Mouse (Mus musculus): Measurements from ENCODE around the gene Steap3.

The Steap3 gene

GRCm38 (mm10) chr1:120249842-120250241 is 22.7 kb downstream of the Steap3 start:
- no peak for DNase-seq

- DNase-seq: peak; percentile 13
These were observed 24.3 kb downstream of the Steap3 start for GRCm38 (mm10) chr1:120248156-120248555.

- DNase-seq: no peak
These were observed 25.2 kb downstream of the Steap3 start for GRCm38 (mm10) chr1:120247351-120247750.

GRCm38 (mm10) chr1:120246946-120247345 is 25.6 kb downstream of the Steap3 start:
- no peak for DNase-seq

- peak; percentile 10 for DNase-seq
These were observed 26.8 kb downstream of the Steap3 start for GRCm38 (mm10) chr1:120245661-120246131.

- no peak for DNase-seq
These were observed 27.9 kb downstream of the Steap3 start for GRCm38 (mm10) chr1:120244646-120245045.

- DNase-seq: no peak
These were observed 28.5 kb downstream of the Steap3 start for GRCm38 (mm10) chr1:120243987-120244386.

- DNase-seq: no peak
These were observed 35.4 kb downstream of the Steap3 start for GRCm38 (mm10) chr1:120237068-120237467.

GRCm38 (mm10) chr1:120236424-120236823 is 36.1 kb downstream of the Steap3 start:
- no peak for DNase-seq

- DNase-seq: no peak
These were observed 36.8 kb downstream of the Steap3 start for GRCm38 (mm10) chr1:120235631-120236215.

- no peak for DNase-seq
These were observed 40.3 kb downstream of the Steap3 start for GRCm38 (mm10) chr1:120232170-120232569.

GRCm38 (mm10) chr1:120231334-120231733 is 41.2 kb downstream of the Steap3 start:
- no peak for DNase-seq

GRCm38 (mm10) chr1:120229723-120230471 is 42.6 kb downstream of the Steap3 start:
- no peak for DNase-seq

GRCm38 (mm10) chr1:120223613-120224012 is 48.9 kb downstream of the Steap3 start:
- DNase-seq: no peak

GRCm38 (mm10) chr1:120221285-120221684 is 51.2 kb downstream of the Steap3 start:
- no peak for DNase-seq

GRCm38 (mm10) chr1:120220841-120221240 is 51.7 kb downstream of the Steap3 start:
- no peak for DNase-seq

GRCm38 (mm10) chr1:120208502-120209230 is 63.8 kb downstream of the Steap3 start:
- no peak for DNase-seq

GRCm38 (mm10) chr1:120207568-120207967 is 64.9 kb downstream of the Steap3 start:
- DNase-seq: peak; percentile 44

- no peak for DNase-seq
These were observed 67.7 kb downstream of the Steap3 start for GRCm38 (mm10) chr1:120204834-120205233.

GRCm38 (mm10) chr1:120203836-120204235 is 68.7 kb downstream of the Steap3 start:
- no peak for DNase-seq

- DNase-seq: no peak
These were observed 70.0 kb downstream of the Steap3 start for GRCm38 (mm10) chr1:120202542-120202941.

- DNase-seq: no peak
These were observed 73.6 kb downstream of the Steap3 start for GRCm38 (mm10) chr1:120198942-120199341.

GRCm38 (mm10) chr1:120198151-120198550 is 74.4 kb downstream of the Steap3 start:
- DNase-seq: no peak

GRCm38 (mm10) chr1:120197189-120197588 is 75.3 kb downstream of the Steap3 start:
- peak; percentile 20 for DNase-seq

Measured in cerebellum, adult 9-11 months (tissue).